Mouse (Mus musculus) retina, postnatal 1 day (tissue): ENCODE results near the gene Gm49380.

ENCODE experiments used
- DNase-seq: peaks from one replicate; pipeline ENCODE4 v3.0.0-alpha.2; 2012

Gm49380 gene

DNA sequence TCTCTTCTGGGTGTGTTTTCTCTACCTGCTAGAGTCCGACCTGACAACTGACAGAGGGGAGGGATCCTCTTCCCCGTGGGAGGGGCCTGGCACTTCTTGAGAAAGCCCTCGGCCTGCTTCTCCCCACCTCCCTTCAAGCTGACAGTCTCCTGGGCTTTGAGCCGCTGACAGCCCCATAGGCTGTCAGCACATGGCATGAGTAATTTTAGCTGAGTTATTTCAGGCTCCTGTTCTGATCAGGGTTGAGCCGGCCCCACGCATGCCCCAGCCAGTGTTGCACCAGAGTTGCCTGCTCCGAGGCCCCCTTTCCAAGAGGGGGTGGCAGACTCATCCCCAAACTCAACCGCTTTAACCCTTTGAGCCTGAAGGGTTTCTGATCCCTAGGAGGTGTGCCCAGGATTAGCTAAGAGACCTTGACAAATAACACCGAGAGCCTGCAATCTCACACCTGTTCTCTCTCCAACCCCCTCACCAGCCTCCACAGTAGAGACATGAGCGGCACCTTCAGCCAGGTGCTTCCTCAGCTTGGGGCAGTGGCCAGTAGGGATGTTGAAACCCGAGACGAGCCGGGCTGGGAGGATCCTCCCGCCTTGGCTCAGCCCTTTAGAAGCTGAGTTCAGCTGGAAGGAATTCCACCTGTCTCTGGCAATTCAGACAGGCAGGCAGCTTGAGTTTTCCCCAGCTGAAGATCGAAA lies 25.4 kb downstream of the Gm49380 start:
- no peak for DNase-seq

DNA sequence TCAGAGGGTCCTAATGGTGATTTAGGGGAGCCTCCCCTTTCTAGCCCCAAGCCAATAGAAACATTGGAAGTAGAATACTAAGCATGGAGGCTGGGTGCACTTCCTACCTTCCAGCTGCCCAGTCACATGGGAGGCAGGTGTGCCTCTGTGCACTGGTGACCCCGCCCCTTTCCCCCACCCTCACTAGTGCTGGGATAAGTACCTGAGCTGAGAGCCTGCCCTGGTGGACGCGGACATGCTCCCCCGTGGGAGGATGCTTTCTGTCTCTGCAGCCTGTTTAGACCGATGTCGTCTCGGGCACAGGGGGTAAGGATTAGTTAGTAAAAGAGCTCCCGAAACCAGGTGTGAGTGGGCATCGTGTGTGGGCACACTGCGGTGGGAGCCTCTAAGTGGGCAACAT lies 26.3 kb downstream of the Gm49380 start:
- DNase-seq = no peak

DNA sequence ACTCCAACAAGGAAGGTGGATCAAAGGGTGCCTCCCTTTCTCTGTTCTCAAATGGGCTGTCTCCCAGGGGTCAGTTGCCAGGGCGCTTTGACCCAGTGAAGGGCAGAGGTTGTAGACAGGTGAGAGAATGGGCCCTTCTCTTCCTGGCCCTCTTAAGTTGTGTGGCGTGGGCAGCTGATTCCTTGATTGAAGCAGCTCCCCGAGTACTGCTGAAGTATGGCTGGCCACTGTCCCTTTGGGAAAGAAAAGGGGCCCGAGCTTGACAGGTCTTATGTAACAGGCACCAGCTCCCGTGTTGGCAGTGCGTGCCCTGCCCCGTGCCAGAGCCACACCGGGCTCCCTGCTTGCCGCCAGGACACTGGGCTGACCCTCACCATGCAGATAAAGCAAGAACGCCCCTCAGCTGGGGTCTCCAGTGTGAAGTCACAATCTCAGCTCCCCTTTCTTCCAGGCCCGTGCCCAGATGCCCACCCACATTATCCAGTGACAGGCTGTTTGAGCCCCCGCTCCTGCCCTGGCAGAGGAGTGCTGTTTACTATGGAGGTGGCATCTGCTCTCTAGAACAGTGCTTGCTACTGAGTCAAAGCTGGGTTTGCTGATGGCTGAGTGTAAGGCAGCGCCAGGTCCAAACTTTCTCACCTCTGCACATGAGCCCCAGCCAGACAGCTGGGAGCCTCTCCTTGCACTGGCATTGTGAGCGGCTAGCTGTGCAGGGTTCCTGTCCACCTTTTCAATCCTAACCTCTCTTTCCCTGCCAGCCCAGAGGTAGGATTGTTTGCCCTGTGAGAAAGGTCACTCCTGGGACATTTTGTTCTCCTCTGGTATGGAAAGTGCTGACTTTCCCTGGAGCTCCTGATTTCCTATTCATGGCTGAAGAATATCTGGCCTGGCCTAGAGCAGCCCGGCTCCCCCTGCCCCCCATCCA lies 27.3 kb downstream of the Gm49380 start:
- DNase-seq = no peak

- DNase-seq = no peak
Observed at GRCm38 (mm10) chr9:44085276-44085675, 28.0 kb downstream of the Gm49380 start.

- peak; percentile 92 for DNase-seq
Observed at GRCm38 (mm10) chr9:44084659-44085229, 28.6 kb downstream of the Gm49380 start.

GRCm38 (mm10) chr9:44084236-44084635 lies 29.1 kb downstream of the Gm49380 start:
- no peak for DNase-seq

DNA sequence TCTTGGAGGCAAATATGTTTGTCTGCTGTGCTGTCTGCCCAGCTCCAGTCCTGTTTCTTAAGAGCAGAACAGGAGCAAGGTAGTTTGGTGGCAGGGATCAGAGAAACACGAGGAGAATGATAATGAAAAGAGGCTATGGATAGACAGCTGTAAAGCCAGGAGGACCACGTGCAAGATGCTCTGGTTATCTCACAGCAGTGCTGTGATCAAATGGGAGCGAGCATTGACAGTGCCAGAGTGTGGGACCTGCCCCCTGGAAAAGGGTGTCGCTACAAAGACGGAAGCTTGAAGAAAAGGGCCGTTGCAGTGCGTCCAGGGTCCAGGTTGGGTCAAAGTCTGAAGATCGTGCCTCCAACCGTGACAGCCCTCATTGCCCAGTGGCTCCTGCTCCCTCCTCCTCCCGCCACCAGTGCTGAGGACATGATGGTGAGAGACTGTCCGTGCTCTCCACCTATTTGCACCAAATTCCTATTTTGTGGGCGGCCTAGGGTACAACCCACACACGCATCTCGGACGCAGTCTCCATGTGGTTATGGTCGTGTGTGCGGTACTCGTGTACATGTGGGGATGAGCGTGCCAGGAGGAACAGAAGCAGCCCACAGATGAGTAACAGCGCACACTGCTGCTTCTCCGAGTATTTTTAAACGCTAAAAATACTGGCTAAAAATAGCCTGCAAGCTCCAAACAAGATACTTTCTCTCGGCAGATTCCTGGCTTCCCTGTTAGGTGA lies 29.7 kb downstream of the Gm49380 start:
- no peak for DNase-seq

DNA sequence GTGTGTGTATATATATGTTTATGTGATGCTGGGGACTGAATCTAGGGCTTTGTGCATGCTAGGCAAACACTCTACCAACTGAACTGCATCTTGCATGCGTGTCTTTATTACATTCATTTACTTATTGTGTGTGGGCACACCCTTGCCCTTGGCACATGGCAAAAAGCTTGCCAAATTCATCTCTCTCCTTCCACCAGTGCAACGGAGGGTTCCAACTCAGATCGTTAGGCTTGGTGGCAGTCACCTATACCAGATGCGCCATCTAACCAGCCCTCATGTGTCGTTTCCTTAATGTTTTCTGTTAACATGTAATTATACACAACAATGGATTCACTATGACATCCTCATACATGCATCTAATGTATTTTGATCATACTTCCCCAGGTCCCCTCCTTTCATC lies 31.0 kb downstream of the Gm49380 start:
- DNase-seq = no peak

DNA sequence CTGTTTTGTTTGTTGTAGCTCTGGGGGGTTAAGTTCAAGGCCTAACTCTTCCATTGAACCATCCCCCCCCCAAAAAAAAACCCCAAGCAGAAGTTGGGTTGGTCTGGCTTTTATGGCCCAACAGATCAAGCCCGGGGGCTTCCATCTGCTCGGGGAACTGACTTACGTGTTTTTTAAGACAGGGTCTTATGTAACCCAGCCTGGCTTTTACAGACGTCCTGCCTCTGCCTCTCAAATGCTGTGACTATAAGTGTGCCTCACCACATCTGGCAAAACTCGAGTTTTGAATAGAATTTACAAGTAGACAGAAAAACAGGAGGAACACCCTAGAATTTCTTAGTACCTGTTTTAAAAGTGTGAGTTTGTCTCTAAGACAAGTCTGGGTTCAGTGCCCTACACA lies 31.7 kb downstream of the Gm49380 start:
- DNase-seq = no peak

- DNase-seq = no peak
Observed at GRCm38 (mm10) chr9:44080953-44081352, 32.3 kb downstream of the Gm49380 start.

DNA sequence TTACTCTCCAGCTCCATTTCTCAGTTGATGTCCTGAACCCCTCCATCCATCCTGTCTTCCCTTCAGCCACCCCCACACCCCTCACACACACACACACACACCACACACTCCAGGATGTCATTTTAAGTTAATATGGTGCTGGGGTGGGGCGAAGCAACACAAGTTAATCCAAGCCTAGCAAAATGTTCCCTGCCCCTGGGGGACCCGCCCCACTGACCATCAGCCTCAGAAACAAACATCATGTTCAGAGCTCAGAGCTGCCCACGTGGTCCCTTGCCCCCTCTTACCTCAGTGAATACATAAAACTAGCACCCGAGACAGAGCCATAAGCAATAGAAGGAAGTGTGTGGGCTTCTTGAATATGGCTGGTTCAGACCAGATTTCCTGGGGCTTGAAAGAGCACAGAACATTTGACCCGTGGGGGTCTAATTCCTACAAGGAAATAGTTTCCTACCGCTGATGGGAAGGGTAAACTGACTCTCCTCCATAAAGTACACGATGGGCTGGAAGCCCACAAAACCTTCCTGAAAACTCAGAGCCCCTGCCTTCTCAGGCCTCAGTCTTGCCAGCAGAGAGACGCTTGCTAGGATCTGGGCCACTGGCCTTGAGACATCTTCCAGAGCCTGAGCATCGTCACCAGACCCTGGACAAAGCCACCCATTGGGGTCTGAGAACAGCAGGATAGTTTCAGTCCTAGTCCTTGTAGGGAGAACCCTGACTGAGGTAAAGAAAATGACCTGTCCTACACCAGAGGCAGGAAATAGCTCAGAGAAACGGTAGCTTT lies 33.1 kb downstream of the Gm49380 start:
- no peak for DNase-seq

- DNase-seq = peak; percentile 93
Observed at GRCm38 (mm10) chr9:44078955-44079756, 34.1 kb downstream of the Gm49380 start.

DNA sequence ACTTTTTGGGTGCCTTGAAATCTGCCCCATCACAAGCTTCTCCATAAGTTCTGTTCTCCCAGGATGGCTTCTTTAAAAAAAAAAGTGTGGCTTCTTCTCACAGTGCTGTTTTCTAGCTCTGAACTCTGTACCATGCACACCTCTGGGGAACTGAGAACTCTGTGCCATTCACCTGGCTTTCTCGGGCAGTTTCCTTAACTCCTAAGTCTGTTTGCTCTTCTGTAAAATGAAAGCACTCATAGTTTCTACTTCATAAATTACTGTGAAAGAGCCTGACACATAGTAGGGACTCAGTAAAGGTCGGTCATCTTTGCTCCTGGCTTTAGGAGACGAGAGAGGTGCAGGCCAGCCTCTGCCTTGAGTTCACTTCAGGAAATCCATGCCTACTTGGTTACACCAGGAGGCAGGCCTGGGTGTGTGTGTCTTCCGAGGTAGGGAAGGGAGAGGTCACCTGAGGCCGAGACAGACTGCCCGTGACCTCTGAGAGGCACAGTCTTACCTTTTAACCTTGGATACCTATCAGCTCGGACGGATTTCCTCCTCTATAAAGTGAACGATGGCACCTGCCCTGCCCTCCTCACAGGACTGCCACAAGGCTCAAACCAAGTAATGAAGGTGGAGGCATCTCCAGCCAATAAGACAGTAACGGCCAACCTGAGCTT lies 35.0 kb downstream of the Gm49380 start:
- no peak for DNase-seq

GRCm38 (mm10) chr9:44077266-44077910 lies 35.9 kb downstream of the Gm49380 start:
- DNase-seq = no peak

DNA sequence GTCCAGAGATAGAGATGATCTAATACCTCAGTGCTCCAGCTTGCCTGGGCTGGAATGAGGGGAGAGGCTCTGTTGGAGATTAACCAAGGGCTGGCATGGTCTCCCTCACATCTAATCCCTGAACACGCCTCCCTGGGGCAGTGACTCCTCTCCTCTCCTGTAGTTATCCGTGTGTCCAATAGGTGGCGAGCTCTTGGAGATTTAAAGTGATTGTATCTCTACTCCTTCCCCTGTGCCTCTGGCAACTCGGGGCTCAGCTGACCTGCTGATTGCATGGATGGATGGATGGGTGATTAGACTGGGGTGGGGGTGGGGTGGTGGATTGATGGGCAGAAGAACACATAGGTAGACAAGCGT lies 36.6 kb downstream of the Gm49380 start:
- DNase-seq = peak; percentile 94

DNA sequence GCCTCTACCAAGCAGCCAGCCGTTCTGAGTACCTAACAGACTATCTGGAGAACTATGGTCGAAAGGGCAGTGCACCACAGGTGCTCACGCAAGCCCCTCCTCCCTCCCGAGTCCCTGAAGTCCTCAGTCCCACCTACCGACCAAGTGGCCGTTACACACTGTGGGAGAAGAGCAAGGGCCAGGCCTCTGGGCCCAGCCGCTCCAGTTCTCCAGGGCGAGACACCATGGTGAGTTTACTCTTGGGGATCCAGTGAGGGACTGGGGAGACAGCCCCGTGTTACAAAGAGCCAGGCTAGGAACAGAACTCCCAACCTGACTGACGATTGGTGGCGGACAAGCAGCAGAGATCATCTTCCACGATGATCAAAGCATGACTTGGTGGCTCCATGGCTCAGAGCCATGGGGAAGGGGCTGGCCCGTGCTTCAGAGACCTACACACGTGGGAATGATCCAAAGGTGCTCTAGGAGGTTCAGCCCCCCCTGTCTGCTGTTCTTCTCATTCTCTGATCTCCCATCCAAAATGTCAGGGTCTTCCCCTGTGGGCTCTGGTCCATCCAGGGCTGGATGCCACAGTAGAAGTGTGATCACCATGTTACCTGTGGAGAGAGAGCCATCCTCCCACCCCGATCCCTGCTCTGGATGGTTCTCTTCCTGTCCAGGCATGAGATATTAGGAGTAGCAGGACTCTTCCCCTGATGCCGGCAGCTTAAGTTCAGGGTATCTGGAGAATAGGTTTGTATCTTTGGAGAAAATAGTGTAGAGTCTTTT lies 37.1 kb downstream of the Gm49380 start:
- no peak for DNase-seq

DNA sequence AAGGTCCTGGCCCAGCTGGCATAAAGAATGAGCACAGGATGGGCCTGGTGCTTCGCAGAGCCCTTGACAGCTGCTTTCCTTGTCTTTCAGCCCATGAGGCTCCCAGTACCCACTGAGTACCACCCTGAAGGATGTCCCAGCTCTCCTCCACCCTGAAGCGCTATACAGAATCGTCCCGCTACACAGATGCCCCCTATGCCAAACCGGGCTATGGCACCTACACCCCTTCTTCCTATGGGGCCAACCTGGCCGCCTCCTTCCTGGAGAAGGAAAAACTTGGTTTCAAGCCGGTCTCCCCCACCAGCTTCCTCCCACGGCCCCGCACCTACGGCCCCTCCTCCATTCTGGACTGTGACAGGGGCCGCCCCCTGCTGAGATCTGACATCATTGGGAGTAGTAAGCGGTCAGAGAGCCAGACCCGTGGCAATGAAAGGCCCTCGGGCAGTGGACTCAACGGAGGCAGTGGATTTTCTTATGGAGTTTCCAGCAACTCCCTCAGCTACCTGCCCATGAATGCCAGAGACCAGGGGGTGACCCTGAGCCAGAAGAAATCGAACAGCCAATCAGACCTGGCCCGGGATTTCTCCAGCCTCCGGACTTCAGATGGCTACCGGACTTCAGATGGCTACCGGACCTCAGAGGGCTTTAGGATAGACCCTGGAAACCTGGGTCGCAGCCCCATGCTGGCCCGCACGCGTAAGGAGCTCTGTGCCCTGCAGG lies 37.9 kb downstream of the Gm49380 start:
- no peak for DNase-seq

GRCm38 (mm10) chr9:44074395-44075275 lies 38.7 kb downstream of the Gm49380 start:
- peak; percentile 53 for DNase-seq
